Mouse (Mus musculus) hindbrain, embryonic 10.5 days (tissue): ENCODE measurements around the gene Dusp27. TPM values are rescaled to one million over a fixed set of nuclear protein-coding genes. Genes with fewer than 3 reads are reported as not detected.
A peak's percentile ranks its signal among the peaks of the same experiment; 100 is the strongest.
"Not testable (repeated sequence)": the region's sequence is repeated elsewhere in the genome, so short reads cannot be mapped to it uniquely, and the experiment has no call there.

Experiments used
- DNase-seq: peaks from one replicate; pipeline ENCODE4 v3.0.0-alpha.2; 2017; ENCODE audit warnings: low spot score
- H3K27ac ChIP-seq: fragments of 300-500 bp; sonication (generic); 2 replicates; pipeline ENCODE4 v1.5.1; 2016; ENCODE audit warnings: mild to moderate bottlenecking, moderate library complexity
- H3K27me3 ChIP-seq: fragments of 300-500 bp; sonication (generic); 2 replicates; pipeline ENCODE4 v1.6.1; 2016; ENCODE audit warnings: mild to moderate bottlenecking; ENCODE audit not compliant: poor library complexity, insufficient read depth, severe bottlenecking
- H3K36me3 ChIP-seq: fragments of 300-500 bp; sonication (generic); 2 replicates; pipeline ENCODE4 v1.6.1; 2016; ENCODE audit warnings: mild to moderate bottlenecking, moderate library complexity
- H3K4me1 ChIP-seq: fragments of 300-500 bp; sonication (generic); replicated peaks from 2 replicates; pipeline ENCODE4 v1.6.1; 2016; ENCODE audit warnings: mild to moderate bottlenecking
- H3K4me3 ChIP-seq: fragments of 300-500 bp; sonication (generic); 2 replicates; pipeline ENCODE4 v1.5.1; 2016; ENCODE audit warnings: mild to moderate bottlenecking, moderate library complexity
- H3K9me3 ChIP-seq: fragments of 300-500 bp; sonication (generic); 2 replicates; pipeline ENCODE4 v1.6.1; 2016; ENCODE audit warnings: mild to moderate bottlenecking, moderate library complexity
- WGBS: fragments of 180-500 bp; shearing (Covaris S2); methylation state at CpG from one replicate; pipeline ENCODE4 v1.1.7; 2016; 5-methylcytosine and 5-hydroxymethylcytosine counted together
- polyA plus RNA-seq: library from polyadenylated mRNA; unstranded; fragments of >200 nt; fragmentation: Nextera tagmentation; extraction: Ambion mirVana; gene quantifications from 2 replicates; pipeline ENCODE4 v1.2.1, GENCODE M21; 2016

The Dusp27 gene
- polyA plus RNA-seq, 1 experiment from 2014 or later: 3.0 TPM

GRCm38 (mm10) chr1:166155113-166155494 lies 27.4 kb upstream of the Dusp27 start:
- 51% methylated on average over 10 of the region's 10 CpGs for WGBS
- no peaks in the 10 kb centered on the region for H3K9me3 ChIP-seq

GRCm38 (mm10) chr1:166154162-166155112 lies 26.7 kb upstream of the Dusp27 start:
- Histone ChIP-seq H3K27me3 (peaks cover 34% of the 10 kb centered on the region), H3K4me1 (peaks cover 9% of the 10 kb centered on the region), H3K9me3 (no peaks in the 10 kb centered on the region), H3K36me3 (no peaks in the 10 kb centered on the region), H3K4me3 (peak overlapping the region; percentile 30; the same call in 1 of the 2 replicates), H3K27ac (no peak overlapping the region)
- DNase-seq: peak; percentile 78
- WGBS: 20% methylated on average over 29 of the region's 29 CpGs

More at GRCm38 (mm10) chr1:166155113-166155494, 27.4 kb upstream of the Dusp27 start:
- Histone ChIP-seq H3K27me3 (peaks cover 41% of the 10 kb centered on the region), H3K27ac (no peak overlapping the region), H3K4me3 (no peak overlapping the region), H3K36me3 (no peaks in the 10 kb centered on the region), H3K4me1 (peaks cover 11% of the 10 kb centered on the region)
- no peak for DNase-seq

- Histone ChIP-seq H3K4me3 (no peak overlapping the region), H3K9me3 (no peaks in the 10 kb centered on the region), H3K36me3 (no peaks in the 10 kb centered on the region), H3K4me1 (peaks cover 9% of the 10 kb centered on the region), H3K27ac (no peak overlapping the region), H3K27me3 (peaks cover 29% of the 10 kb centered on the region)
- WGBS: 15% methylated on average over 18 of the region's 18 CpGs
- peak; percentile 89 for DNase-seq
Measured at GRCm38 (mm10) chr1:166153351-166154120, 25.8 kb upstream of the Dusp27 start.

- Histone ChIP-seq H3K4me1 (no peaks in the 10 kb centered on the region; the same call in 1 of the 2 replicates), H3K27me3 (peaks cover 26% of the 10 kb centered on the region), H3K36me3 (no peaks in the 10 kb centered on the region), H3K4me3 (no peak overlapping the region), H3K9me3 (no peaks in the 10 kb centered on the region), H3K27ac (no peak overlapping the region)
- no peak for DNase-seq
- 91% methylated on average over 10 of the region's 10 CpGs for WGBS
Measured at GRCm38 (mm10) chr1:166152034-166152433, 24.3 kb upstream of the Dusp27 start.

GRCm38 (mm10) chr1:166151341-166151740 lies 23.6 kb upstream of the Dusp27 start:
- H3K27ac ChIP-seq: no peak overlapping the region
- H3K4me1 ChIP-seq: no peaks in the 10 kb centered on the region; the same call in 1 of the 2 replicates
- H3K4me3 ChIP-seq: no peak overlapping the region
- H3K9me3 ChIP-seq: no peaks in the 10 kb centered on the region
- WGBS: 73% methylated on average over 11 of the region's 11 CpGs
- peaks cover 24% of the 10 kb centered on the region for H3K27me3 ChIP-seq
- DNase-seq: no peak
- H3K36me3 ChIP-seq: no peaks in the 10 kb centered on the region

GRCm38 (mm10) chr1:166150035-166150434 lies 22.3 kb upstream of the Dusp27 start:
- Histone ChIP-seq H3K27ac (no peak overlapping the region), H3K36me3 (no peaks in the 10 kb centered on the region), H3K9me3 (no peaks in the 10 kb centered on the region), H3K4me1 (no peaks in the 10 kb centered on the region; the same call in 1 of the 2 replicates), H3K4me3 (no peak overlapping the region), H3K27me3 (peaks cover 16% of the 10 kb centered on the region)
- no peak for DNase-seq
- 88% methylated on average over 7 of the region's 7 CpGs for WGBS

- Histone ChIP-seq H3K27ac (no peak overlapping the region), H3K9me3 (no peaks in the 10 kb centered on the region), H3K27me3 (peaks cover 10% of the 10 kb centered on the region), H3K4me3 (no peak overlapping the region), H3K4me1 (no peaks in the 10 kb centered on the region; the same call in 1 of the 2 replicates), H3K36me3 (no peaks in the 10 kb centered on the region)
- WGBS: 79% methylated on average over 4 of the region's 4 CpGs
- no peak for DNase-seq
Measured at GRCm38 (mm10) chr1:166149441-166149840, 21.7 kb upstream of the Dusp27 start.

- 65% methylated on average over 3 of the region's 3 CpGs for WGBS
- no peak for DNase-seq
Measured at GRCm38 (mm10) chr1:166147657-166148056, 19.9 kb upstream of the Dusp27 start.

GRCm38 (mm10) chr1:166146626-166147025 lies 18.9 kb upstream of the Dusp27 start:
- no peak for DNase-seq
- Histone ChIP-seq H3K4me1 (no peaks in the 10 kb centered on the region), H3K27ac (no peak overlapping the region), H3K4me3 (no peak overlapping the region), H3K9me3 (no peaks in the 10 kb centered on the region), H3K36me3 (no peaks in the 10 kb centered on the region), H3K27me3 (no peaks in the 10 kb centered on the region; the same call in 1 of the 2 replicates)
- 88% methylated on average over 11 of the region's 11 CpGs for WGBS

More at GRCm38 (mm10) chr1:166147657-166148056, 19.9 kb upstream of the Dusp27 start:
- no peaks in the 10 kb centered on the region for H3K4me1 ChIP-seq
- no peak overlapping the region for H3K4me3 ChIP-seq
- H3K36me3 ChIP-seq: no peaks in the 10 kb centered on the region
- H3K9me3 ChIP-seq: no peaks in the 10 kb centered on the region
- H3K27ac ChIP-seq: no peak overlapping the region
- H3K27me3 ChIP-seq: peaks cover 2% of the 10 kb centered on the region; the same call in 1 of the 2 replicates

GRCm38 (mm10) chr1:166142369-166142768 lies 14.6 kb upstream of the Dusp27 start:
- Histone ChIP-seq H3K36me3 (no peaks in the 10 kb centered on the region), H3K9me3 (no peaks in the 10 kb centered on the region), H3K27me3 (peaks cover 2% of the 10 kb centered on the region; the same call in 1 of the 2 replicates), H3K4me1 (peaks cover 13% of the 10 kb centered on the region), H3K4me3 (no peak overlapping the region), H3K27ac (no peak overlapping the region)
- WGBS: 87% methylated on average over 6 of the region's 6 CpGs
- DNase-seq: no peak

- not testable (repeated sequence) for DNase-seq, H3K4me3 ChIP-seq, H3K27me3 ChIP-seq, H3K9me3 ChIP-seq, H3K27ac ChIP-seq, H3K36me3 ChIP-seq
- whole genome bisulfite sequencing: 94% methylated on average over 9 of the region's 9 CpGs
- peaks cover 14% of the 10 kb centered on the region for H3K4me1 ChIP-seq
Measured at GRCm38 (mm10) chr1:166141868-166142267, 14.1 kb upstream of the Dusp27 start.

- no peak for DNase-seq
- no peak overlapping the region for H3K4me3 ChIP-seq
- peaks cover 6% of the 10 kb centered on the region; the same call in 1 of the 2 replicates for H3K27me3 ChIP-seq
- 54% methylated on average over 4 of the region's 4 CpGs for WGBS
- no peaks in the 10 kb centered on the region for H3K9me3 ChIP-seq
- H3K4me1 ChIP-seq: peaks cover 24% of the 10 kb centered on the region
- H3K36me3 ChIP-seq: no peaks in the 10 kb centered on the region
- H3K27ac ChIP-seq: no peak overlapping the region
Measured at GRCm38 (mm10) chr1:166139620-166140184, 12.0 kb upstream of the Dusp27 start.
